Mouse (Mus musculus): ENCODE data around the gene Mcee.

GRCm38 (mm10) chr7:64365863-64366262 is 26.5 kb upstream of the Mcee start:
- no peak for TF ChIP-seq CTCF (IDR thresholded peaks at IDR 0.05; ENCODE audit: low read depth)
- no peak for TF ChIP-seq EP300 (optimal IDR thresholded peaks at IDR 0.05)
